Mouse (Mus musculus) spleen, postnatal 4 days (tissue): Measurements from ENCODE around the gene Sgms1.

ENCODE experiments used
- DNase-seq, 2 experiments: peaks; one replicate each; pipeline ENCODE4 v3.0.0; 2022; ENCODE audit warnings: low spot score in 2 of 2

Sgms1 gene

DNA sequence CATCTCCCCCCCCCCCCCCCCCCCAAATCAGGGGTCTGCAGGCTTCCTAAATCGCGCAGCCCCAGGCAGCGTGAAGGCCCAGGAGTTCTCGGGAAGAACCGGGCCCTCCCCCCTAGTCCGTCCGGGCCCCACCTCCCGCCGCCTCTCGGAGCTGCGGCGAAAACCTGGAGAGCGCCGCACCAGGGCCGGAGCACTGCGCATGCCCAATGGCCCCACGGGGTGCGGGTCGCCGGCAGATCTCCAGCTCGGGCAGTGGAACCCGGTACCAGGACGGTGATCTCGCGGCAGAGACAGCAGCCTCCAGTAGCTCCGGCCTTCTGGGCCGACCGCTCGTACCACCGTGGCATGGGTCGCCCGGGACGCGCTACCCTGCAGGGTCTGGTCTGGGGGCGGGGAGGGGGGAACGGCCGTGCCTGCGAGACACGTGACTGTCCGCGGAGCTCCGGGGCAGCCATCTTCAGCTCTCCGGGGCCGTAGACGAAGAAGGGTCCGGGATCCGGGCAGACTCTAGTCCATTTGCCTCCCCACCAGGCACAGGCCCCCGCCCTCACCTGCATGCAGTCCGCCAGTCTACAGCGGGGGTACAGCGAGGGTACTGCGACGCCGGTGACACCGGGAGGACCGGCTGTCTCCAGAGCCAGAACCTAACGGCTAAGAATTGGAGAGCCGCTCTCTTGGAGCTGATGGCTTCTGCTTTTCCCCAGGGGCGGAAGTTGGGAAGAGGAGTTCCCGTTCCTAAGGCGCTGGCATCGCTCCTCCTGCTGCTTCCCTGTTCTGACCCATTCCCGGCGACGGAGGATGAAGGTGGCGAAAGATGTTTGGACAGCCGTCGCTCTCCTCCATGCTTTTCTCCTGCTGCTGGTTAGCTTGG, at the start of gene Sgms1:
Sgms1 (minus strand) TSS at position 714 of the 871 bp plus-strand sequence.
- peak; percentile 78 to 91 for DNase-seq

DNA sequence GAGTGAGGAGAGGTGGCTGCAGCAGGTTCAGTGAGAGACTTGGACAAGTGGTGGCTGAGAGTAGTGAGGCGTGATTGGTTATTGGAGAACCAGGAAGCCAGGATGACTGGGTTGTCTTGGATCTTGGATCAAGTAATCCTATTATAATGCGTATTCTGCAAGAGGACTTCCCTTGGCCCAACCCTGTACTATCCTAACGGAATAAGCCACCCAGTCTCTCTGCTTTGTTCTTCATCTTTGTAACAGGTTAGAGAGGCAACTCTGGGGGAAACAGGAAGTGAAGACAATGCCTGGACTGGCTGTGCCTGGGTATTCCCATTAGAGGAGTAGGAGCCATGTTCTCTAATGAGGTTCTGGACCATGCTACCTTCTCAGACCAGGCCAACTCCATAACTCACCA, 36.3 kb upstream of the Sgms1 start:
- peak in 1 of 2 experiments; percentile 26 for DNase-seq

- peak in 1 of 2 experiments; percentile 20 for DNase-seq
Observed at GRCm38 (mm10) chr19:32424706-32425105, 35.2 kb upstream of the Sgms1 start.

- DNase-seq = peak in 1 of 2 experiments; percentile 22
Observed at GRCm38 (mm10) chr19:32419069-32419468, 29.6 kb upstream of the Sgms1 start.

DNA sequence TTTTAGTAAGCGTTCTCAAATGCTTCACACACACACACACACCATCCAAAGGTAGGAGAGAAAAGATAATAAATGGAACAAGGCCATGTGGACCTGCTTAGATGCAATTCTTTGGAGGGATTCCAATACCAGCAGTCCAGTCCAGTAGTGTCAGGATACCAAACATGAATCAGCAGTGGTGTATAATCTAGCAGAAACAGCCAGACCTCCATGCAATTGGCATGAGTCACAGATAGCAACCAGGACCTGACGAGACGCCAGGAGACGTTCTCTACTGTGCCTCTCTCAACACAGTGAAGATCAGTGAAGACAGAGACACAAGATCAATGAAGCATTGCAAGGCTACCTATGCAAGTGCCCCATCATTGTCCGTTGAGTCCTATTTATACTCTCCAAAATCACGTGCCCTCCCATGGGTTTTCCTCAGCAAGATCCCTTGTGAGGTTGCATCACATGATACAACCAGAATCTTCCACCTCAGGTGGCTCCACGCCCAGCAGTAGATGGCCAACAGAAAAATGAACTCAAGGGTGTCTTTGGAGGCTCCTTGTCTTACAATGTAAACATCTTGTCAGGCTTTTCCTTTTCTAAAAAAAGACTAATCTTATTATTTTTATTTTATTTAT, 27.3 kb upstream of the Sgms1 start:
- no peak for DNase-seq

DNA sequence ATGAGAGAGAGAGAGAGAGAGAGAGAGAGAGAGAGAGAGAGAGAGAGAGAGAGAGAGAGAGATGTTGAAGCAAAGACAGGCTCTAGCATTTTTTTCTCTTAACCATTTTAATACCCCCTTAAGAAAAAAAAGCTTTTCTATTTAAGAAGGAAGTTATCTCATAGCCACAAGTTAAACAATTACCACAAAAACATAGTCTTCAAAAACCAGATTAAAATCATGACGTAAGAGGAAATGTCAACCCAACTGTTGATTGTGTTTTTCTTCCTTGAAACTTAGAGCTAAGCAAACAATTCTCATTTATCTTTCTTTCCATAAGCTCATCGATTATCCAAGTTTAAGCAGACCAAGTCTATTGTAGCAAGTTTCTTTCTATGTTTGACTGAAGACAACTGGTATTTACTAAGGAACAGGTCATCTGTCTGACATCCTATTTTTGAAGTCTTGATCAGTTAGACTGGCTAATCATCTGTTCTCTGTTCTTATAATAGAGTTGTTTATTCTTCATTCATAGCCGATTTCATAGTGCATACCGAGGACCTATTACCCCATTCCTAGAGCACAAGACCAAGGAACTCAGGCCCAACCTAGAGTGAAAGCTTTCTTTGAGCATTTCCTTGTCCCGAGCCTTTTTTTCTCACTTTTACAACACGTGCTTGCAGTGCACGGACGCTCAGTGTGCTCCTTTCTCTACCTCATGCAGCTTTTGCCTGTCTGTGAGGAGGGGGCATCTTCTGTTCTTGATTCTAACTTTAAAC, 20.3 kb upstream of the Sgms1 start:
- peak in 1 of 2 experiments; percentile 35 for DNase-seq

DNA sequence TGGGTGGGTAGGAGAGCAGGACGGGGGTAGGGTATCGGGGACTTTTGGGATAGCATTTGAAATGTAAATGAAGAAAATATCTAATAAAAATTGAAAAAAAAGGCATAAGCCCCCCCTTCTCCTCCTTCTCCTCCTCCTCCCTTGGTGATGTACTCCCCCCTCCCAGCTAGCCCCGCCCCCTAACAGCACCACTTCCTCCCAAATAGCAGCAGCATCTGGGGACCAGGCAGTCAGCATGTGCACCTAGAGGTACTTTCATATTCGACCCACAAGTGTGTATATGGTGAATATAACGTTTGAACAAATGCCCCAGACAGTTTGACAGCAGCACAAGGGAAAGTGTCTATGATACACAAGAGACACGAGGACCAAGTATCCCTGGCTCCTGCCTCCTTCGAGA, 17.2 kb upstream of the Sgms1 start:
- no peak for DNase-seq

- no peak for DNase-seq
Observed at GRCm38 (mm10) chr19:32404386-32404785, 14.9 kb upstream of the Sgms1 start.

DNA sequence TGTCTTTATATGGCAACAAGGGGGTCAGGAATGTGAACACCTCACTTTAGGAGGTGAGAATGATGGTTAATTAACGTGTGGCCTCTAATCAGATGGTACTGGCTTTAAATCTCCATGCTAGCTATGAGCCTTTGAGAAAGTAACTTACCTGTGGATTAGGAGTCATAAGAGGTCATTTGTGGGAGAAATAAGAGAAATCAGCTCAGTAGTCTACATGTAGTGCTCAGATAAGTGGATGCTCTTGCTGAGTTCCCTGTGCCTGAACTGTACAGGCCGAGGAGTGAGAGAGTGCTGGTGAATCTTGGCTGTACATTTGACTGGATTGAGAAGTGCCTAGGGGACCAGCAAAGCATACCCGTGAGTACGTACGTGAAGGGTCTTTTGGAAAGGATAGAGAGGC, 14.3 kb upstream of the Sgms1 start:
- DNase-seq = no peak

DNA sequence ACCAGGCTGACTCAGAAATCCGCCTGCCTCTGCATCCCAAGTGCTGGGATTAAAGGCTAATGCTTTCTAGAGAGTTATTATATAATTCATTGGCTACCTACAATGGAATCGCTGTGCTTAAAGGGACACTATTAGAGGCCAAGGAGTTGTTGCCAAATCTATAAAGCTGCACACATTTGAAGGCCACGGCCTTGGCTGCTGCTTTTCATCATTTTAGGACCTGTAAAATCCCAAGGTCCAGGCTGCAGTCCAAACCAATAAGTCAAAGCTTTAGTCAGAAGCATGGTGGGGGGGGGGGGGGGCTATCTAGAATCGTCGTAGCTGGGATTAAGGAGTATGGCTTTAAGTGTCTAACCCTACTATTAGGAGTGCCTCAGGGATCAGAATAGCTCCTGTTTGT, 9.0 kb upstream of the Sgms1 start:
- no peak for DNase-seq

DNA sequence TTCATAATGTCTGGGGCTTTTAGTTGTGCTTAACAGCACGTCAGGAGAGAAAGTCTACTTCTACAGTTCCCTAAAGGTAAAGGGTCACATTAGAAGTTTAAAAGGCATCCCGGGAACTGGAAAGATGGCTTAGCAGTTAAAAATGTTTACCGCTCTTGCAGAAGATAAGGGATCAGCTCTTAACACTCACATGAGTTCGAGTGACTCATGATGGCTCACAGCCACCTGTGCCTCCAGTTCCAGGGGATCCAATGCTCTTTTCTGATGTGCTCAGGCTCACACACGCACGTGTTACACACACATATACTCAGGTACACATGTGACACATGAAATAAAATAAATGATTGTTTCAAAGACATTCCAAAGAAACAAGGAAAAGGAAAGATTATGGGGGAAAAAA, 6.8 kb upstream of the Sgms1 start:
- DNase-seq = no peak

DNA sequence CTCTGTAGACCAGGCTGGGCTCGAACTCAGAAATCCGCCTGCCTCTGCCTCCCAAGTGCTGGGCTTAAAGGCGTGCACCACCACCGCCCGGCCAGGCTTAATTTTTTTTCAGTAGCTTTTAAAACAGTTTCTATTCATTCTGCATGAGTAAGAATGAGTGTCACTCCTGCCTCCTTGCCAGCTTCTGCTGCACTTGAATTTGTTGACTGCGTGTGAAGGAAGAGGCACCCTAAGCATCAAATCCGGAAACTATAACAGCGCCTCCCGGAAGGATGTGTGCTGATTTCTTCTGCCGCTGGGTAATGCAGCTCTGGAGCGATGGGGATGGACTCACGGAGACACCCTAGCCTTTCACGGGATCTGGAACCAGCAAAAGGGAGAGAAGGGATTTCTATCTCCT, 5.3 kb upstream of the Sgms1 start:
- DNase-seq = no peak

DNA sequence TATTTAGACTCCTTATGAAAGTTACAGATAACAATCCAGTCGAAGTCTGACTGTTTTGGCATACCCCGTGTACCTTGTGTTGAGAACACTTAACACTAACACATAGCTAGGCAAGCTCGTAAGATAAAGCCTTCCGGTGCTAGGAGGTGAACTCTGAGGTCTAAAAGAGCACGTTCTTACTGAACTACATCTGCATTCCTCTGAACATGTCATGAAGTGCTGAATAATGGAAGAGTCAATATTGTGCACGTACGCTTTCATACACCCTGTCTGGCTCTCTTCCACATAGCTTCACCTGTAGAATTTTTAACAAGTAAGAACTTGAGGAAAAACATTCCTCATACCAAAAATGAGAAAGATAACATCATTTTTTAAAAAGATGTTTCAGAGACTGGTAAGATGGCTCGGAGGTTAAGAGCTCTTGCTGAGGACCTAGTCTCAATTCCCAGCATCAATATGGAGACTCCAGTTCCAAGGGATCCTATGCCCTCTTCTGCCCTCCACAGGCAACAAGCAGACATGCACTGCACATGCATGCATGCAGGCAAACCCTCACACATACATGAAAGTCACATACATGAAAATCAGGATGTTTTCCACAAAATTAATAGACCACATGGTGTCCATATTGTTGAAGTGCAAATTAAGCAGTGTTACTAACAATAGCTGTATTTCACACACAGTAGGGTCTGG, 4.4 kb upstream of the Sgms1 start:
- no peak for DNase-seq

DNA sequence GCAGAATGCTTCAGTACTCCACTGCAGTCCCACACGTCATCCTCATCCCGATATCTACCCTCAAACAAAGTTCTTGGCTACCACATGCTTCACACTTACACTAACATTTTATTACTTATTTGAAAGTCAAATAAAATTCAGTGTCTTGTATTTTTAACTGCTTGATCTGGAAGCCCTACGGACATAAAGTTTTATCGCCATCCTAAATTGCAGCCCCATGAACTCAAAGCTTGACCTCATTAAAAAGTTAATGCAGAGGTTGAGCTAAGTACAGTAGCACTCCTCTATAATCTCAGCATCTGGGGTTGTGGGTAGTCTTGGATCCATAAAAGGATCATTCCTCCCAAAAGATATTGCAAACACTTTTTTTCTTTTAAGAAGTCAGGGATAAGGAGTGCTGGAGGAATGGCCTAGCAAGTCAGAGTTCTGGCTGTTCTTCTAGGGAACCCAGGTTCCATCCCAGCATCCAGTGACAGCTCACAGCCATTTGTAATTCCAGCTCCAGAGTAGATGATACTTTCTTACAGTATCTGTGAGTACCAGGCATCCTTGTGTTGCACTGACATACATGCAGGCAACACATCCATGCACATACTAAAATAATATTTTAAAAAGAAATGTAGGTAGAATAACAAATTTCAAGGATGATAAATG, 3.7 kb upstream of the Sgms1 start:
- DNase-seq = no peak

- DNase-seq = no peak
Observed at GRCm38 (mm10) chr19:32391441-32391840, 1.9 kb upstream of the Sgms1 start.

GRCm38 (mm10) chr19:32390116-32390515, 602 bp upstream of the Sgms1 start:
- no peak for DNase-seq

DNA sequence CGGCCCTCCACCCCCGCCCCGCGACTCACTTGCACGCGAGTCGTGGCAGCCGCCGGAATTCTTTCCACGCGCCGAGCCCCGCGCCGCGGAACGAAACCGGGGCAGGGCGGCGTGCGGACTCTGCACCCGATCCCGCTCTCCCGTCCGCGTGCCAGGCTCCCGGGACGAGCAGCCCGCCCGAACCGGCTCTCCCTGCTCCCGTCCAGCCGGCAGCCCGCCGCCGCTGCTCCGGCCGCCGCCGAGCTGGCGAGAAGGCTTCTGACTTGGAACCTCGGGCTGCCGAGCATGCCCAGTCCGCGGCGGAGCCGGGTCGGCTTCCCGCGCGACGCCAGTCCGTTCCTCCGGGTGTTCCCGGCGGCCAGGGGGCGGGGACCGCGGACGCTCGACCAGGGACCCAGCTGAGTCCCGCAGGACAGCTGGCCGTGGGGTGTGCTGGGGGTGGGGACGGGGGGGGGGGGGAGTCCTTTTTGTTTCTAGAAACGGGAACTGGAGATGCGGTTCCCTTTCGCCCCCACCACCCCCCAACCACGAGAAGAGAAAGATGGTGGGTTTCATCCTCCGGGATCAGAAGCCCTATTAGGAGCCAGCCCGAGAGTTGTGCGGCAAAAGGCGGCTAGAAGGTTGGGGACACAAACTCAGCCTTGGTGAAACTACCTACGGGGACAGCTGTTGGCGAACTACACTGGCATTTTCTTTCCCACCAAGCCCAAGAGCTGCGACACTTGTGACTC, 1.2 kb downstream of the Sgms1 start:
- DNase-seq = peak; percentile 85 to 90

DNA sequence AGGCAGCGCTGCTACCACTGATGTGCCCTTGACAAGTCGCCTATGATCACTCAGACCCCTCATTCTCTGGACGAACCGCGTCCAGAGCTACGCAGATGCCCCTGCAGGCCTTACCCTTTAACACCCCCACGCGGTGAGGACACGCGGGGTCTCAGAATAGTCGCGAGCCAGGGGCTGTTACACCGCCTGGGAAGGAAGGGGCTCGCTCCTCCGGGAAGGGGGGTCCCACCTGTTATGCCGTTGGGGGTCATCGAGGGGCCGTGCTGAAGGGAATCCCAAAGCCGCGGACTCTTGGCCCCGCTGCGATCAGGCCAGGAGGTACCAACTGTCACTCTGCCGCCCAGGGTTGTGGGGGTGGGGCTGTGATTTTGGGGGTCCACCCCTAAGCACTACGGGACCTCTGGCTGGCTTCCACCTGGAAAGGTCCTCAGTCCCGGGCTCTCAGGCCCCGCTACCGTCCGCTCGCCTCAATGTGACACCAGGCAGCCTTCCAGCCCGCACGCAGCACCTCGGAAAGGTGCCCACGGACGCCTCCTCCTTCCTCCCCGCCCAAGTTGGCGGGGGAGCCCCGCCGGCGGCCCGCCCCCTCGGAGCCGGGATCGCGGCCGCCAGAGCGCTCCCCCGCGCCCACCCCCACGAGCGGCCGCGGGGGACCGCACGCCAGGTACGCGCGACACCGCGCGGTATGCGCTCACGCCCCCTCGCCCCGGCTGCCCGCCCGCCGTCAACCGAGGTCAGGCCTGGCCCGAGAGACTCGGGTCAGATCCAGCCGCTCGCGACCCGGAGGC, 1.9 kb downstream of the Sgms1 start:
- peak in 1 of 2 experiments; percentile 71 for DNase-seq

DNA sequence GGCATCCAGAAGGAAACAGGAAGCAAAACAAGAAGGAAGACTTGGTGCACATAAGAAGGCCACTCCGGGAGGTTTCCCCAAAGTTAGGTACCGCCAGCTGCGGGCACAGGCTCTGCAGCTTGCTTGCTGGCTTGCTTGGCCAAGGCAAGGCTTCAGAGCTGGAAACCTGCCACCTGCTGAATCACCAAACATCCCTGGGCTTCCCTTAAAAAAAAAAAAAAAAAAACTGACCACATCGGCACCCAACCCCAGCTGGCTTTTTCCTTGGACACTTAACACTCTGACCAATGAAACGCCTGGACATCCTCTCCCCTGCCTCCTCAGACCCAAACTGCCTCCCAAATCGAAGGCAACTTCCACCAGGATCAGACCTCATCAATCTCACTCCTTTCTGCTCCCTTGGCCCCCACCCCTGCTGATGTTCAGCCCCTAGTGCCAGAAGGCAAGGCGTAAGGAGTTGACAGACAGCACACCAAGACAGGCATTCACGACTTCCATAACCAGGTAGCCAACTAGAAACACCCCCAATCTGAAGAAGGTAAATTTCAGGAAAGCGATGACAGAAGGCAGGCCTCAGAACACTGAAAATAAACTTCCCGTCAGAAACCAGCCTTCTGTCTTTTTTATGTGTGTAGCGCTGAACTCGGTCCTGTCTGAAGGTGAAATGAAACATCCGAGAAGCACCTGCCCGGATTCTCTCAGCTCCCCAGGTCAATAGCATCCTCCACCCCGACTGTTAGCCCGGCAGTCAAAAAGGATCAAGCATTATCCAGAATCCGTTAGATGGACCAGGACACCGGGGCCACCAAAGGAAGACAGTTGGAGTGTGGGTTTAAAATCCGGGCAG, 2.7 kb downstream of the Sgms1 start:
- peak in 1 of 2 experiments; percentile 60 for DNase-seq
